Mouse (Mus musculus): ENCODE measurements at regions not wholly inside any gene's neighbourhood (a gene's known extent, or its start where the extent isn't known, plus 50 kb on each side); places are given as distances from the start of the nearest gene placed in this dataset.

DNA sequence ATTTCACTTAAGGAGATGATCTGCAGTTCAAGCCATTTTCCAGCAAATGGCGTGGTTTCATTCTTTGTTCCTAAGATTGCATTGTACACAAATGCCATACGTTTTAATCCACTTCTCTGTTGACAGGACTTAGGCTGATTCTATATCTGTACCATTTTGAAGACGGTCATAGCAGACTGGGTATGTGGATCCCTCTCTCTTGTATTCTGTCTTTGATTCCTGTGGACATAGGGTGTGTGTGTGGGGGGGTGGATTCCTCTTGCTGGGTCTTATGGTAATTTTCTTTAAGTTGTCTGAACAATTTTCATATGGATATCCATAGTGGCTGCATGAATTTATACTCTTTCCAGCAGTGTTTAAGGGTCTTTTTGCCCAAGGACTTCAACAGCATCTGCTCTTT lies 251.1 kb upstream of the Tenm4 start:
- intact Hi-C loops (cut with DNase I), result no loop called here
- no peak for DNase-seq (ENCODE audit: low spot score in 2 of 2)

DNA sequence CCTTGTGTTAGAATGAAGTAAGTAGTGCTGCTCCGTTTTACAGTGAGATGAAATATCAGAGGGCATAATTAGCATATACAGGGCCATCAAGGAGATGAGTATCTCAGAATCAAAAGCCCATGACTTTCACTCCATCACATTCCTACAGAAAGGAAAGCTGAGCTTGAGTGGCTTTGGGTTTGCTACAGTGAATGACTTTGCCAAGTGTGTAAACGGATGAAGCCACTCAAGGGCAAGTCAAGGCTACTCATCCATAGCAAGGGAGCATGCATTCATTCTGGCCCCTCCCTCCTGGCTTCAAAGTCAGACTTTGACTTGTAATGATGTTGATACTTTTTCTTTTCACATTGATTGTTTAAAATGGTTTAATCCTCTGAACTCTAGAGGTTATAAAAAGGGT lies 246.2 kb upstream of the Tenm4 start:
- intact Hi-C loops (cut with DNase I), result no loop called here
- DNase-seq (ENCODE audit: low spot score in 2 of 2), result no peak

DNA sequence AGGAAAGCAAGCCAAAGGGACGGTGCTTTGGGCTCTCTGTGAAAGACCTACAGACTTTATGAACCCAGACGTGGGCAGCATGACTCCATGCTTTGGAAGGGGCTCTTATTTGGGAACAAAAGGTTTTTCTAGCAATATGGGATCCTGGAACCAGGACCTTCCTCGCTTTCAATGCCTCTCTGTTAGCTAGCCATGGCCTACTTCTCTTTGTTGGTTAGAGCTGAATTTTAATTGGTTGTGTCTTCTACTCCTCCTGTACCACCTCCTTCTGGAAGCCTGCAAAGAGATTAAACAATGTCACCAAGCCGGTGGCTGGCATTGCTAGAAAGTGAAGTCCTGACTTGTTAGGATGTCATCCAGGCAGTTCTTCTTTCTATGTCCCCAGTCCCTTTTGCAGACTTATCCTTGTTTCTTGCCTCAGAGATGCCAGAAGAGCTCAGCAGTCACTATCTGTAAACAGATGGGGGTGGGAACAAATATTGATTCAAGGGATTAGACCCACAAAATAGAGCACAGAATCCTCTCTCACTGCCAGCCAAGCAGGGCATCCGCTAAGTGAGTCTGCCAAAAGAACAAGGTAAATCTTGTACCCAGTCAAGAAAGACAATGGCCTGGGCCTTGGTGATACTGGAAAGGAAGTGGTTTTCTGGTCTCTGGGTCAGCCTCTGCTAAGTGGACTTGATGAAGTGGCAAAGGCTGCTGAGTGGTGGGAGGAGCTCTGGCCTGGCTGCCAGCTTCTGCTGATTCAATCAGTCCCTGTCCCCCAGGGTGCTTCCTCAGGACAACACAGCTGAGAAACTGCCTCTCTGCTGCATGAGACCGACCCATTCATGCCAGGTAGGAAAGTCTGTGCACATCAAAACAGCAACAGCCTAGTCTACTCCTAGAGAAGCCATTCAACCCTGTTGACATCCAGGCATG lies 244.7 kb upstream of the Tenm4 start:
- intact Hi-C loops (cut with DNase I), result no loop called here
- no peak for DNase-seq (ENCODE audit: low spot score in 2 of 2)

DNA sequence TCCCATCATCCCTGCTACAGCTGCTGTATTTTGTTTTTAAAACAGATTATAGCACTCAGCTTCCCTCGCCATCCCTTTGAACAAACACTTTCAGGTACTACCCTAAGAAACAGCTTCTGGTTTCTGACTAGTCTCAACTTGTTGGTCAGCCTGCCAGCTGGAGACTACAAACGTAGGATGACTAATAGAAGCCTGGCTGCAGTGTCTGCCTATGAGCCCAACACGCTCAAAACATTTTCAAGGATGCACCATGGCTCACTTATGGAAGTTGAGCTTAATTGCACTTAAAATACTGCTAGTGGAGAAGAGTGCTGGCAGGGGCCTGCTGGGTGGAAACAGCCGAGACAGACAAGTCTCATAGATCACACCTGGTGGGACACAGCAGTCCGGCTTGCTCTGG lies 234.4 kb upstream of the Tenm4 start:
- no peak for DNase-seq (ENCODE audit: low spot score in 2 of 2)
- intact Hi-C loops (cut with DNase I), result no loop called here

DNA sequence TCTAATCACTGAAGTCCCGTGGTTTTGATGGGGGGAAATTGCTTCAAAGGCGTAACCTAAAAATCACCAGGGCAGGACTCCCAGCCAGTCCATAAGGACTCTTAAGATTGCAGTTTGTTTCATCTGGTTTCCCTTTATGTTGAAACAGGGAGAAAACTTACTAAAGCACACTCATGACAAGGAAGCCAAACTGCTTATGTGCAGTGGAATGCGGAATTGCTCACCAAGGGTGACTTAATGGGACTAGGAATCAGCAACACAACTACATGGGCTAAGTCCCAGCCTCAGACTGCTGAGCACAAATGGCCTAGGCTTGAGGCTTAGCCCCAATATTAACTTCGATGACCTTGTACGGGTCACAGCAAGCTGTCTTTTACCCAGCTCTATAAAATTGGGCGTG lies 227.6 kb upstream of the Tenm4 start:
- intact Hi-C loops (cut with DNase I), result no loop called here
- DNase-seq (ENCODE audit: low spot score in 2 of 2), result no peak

DNA sequence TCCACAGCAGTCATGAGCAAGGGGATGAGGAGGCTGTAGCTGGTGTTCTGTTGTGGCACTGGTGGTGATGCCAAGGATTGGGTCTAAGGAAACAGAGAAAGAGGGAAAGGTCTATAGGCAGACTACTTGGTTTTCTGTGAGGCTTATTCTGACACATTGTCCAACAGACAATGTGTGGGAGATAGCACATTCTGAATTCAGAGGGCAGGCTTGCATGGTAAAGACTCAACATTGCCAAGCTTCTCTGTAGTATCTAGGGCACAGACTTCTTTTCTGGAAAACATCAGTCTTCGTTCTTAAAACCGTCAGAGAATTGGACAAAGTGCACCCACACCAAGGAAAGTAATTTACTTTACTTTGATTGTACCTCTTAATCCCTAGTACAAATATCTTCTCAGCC lies 218.7 kb upstream of the Tenm4 start:
- intact Hi-C loops (cut with DNase I), result no loop called here
- DNase-seq (ENCODE audit: low spot score in 2 of 2), result no peak

DNA sequence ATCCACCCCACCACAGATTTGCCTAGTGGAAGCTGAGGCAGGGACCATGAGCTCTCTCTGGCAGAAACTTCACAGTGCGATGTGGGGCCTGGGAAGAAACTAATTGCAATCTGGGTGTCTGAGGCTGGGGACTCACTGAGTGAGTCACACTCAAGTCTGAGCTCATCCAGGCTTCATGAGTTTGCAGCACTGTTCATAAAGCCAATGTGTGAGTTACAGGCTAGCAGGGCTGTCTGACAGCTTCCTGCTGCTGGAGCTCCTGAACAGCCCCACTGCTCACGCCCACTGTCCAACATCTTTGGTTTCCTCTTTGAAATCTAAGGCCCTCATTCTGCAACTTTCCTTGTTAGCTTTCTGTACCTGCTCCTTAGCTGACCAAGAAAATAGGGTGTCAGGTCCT lies 216.5 kb upstream of the Tenm4 start:
- DNase-seq (ENCODE audit: low spot score in 2 of 2), result no peak

DNA sequence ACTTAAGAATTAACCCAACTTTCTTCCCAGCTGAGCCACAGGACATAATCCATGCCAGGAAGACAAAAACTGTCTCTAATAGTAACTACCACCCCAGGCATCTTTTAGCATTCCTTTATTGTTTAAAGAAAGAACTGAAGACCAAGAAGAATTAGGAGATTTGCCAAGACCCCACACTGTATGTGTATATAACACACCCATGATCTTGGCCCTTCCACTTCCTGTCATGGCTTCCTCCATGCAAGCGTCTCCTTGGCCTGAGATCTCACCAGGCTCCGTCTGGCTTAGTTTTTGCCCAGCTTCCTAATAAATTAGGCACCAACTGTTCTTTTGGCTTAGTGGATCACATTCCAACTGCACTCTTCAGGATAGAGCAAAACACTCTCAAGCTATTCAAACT lies 215.9 kb upstream of the Tenm4 start:
- intact Hi-C loops (cut with DNase I), result no loop called here
- DNase-seq (ENCODE audit: low spot score in 2 of 2), result no peak

More for the DNA sequence above, 216.5 kb upstream of the Tenm4 start:
- intact Hi-C loops (cut with DNase I), result no loop called here

DNA sequence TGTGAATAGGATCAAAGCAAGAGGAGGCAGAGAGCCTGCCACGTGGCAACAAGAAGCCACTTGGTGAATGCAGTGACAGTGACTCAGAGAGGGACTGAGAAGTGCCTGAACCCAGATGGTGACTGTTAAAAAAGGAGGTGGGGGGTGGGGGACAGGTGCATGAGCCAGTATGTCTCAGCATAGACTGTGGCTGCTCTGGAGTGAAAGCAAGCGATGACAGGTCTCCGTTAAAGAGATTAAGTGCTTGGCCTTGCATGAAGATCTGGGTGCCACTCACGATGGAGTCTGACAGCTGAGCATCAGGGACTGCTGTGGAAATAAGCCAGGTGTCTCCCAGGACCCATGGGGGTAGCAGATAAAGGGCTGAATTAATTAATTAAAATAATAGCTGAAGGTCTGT lies 212.0 kb upstream of the Tenm4 start:
- DNase-seq (ENCODE audit: low spot score in 2 of 2), result no peak
- intact Hi-C loops (cut with DNase I), result no loop called here

DNA sequence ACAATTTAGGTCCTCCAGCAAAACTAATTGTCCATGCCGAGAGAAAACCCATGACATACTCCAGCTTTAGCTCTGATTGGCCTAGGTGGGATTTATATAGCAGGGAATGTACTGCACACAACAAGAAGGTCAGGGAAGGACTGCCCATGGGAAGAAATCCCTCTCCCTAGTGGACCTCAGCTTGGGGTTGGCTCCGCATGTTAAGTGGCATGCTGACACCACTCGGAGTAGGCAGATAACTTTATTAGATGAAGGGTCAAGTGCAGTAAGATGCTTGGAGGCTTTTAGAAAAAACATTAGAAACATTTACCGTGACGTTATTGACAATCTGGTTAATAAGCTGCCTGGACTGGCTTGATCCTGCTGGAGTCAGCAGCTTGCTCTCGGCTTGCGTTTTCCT lies 199.2 kb upstream of the Tenm4 start:
- intact Hi-C loops (cut with DNase I), result no loop called here

DNA sequence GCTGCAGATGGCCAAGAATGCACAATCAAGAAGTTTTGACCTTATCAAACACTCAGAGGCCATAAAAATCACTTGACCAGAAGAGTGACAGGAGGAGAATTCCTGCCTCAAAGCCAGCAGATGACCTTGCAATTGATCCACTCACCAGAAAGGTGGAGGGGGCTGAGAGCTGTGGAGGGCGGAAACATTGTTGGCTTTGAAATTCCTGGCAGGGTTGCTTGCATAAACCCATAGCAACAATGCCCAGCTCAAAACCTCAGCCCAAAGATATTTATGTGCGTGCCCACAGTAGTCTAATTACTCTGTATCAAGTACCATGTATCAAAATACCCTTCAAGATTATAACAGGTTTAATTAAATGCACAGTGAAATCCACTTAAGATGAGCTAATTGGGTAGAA lies 197.0 kb upstream of the Tenm4 start:
- intact Hi-C loops (cut with DNase I), result no loop called here
- no peak for DNase-seq (ENCODE audit: low spot score in 2 of 2)

More for the DNA sequence above, 199.2 kb upstream of the Tenm4 start:
- no peak for DNase-seq (ENCODE audit: low spot score in 2 of 2)

DNA sequence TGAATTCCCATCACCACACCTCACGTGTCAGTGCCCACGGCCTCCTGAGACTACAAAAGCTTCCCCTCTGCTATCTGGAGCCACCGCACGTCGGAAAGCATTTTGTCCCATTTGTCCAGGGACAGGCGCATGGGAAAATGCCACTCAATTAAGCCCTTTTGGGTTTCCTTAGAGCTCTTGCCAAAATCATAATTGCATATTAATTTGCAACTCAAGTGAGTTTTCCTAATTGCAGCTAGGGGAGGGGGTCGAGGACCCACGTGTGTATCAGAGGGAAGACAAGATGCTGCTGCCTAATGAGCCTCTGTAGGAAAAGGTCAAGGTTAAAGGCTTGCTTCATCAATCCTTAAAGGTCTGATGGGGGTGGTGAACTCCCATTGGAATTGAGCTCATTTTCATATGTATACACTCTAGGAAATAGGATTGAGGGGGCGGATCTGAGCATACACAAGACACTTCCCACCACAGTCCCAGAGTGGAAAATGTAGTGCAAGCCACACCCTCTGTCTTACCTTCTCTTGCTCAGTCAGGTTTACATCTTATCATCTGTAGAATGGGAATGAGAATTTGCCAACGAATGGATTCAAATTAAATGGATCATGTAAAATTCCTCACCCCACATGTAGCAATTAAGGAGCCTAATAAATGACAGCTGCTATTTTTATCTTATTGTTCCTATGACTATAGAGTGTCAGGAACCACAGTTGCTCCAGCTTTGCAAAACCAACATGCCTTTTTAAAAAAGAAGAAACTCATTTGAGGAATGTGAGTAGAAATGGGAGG lies 179.6 kb upstream of the Tenm4 start:
- no peak for DNase-seq (ENCODE audit: low spot score in 2 of 2)
- intact Hi-C loops (cut with DNase I), result no loop called here

DNA sequence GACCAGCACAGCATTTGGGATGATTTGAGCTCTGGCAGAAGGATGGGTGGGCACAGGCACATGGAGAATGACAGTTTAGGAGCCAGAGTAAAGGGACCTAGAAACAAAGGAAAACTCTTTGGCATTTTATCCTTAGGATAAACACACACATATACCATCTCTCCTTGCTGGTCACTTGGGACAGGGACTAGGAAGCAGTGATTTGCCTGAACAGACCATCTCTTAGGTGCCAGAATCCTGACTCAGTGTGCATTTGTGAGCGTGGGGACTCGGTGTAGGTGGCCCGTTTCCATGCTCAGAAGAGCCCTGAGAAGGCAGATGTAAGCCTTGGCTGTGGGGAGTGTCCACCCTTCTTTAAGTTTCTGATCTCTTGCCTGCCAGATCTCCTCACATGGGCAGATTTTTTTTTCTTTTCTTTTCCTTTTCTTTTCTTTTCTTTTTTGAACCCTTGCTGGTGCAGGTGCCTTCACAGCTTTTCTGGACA lies 179.0 kb upstream of the Tenm4 start:
- intact Hi-C loops (cut with DNase I), result no loop called here
- no peak for DNase-seq (ENCODE audit: low spot score in 2 of 2)

DNA sequence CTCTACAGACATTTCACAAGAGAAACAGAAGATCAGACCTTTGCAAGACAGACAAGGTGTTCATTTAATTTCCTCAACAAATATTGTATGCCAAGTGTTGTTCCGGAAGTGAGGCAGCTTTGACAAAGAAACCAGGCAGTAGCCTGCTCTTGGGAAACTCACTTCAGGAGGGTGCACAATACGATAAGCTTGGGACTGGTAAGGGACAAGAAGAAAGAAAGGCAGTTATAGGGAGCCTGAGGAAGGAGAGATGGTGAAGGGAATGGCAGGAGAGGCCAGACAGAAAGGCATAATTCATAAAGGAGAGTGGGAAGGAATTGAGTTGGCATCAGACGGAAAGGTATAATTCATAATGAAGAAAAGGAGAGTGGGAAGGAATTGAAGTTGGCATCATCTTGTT lies 178.5 kb upstream of the Tenm4 start:
- DNase-seq (ENCODE audit: low spot score in 2 of 2), result no peak
- intact Hi-C loops (cut with DNase I), result no loop called here

DNA sequence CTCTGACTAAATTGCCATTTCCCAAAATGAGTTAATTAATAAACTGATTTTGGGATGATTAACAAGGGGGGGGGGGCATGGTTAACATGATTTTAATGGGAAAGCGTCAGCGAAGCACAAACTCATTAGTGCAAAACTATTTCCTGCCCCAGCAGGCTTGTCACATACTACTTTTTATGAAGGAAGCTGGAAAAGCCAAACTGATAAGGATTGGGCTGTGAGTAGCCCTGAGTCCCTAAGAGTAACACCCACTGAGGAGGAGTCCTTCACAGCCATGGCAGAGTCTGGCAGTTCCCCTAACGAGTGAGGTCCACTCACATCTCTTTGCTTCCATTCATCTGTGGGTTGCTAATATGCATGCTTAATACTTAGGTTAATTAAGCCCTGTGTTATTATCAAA lies 173.9 kb upstream of the Tenm4 start:
- intact Hi-C loops (cut with DNase I), result no loop called here
- DNase-seq (ENCODE audit: low spot score in 2 of 2), result no peak

DNA sequence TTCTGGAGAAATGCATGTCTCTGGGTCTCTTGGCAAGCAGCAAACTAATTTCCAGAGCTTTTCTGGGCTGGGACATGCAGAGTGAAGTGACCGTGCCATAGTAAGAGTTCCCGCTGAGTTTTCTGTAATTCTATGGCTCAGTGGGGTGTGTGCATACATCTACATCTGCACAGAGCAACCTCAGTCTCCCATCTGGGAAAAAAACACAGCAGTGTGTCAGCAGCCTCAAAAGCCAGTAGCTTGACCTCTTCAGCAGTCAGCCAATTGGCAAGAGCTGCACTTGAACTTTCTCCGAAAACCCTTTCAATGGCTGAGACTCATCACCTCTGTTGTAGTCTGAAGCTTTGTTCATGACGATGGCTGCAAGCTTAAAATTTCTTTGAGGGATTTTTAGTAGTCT lies 171.9 kb upstream of the Tenm4 start:
- intact Hi-C loops (cut with DNase I), result no loop called here

DNA sequence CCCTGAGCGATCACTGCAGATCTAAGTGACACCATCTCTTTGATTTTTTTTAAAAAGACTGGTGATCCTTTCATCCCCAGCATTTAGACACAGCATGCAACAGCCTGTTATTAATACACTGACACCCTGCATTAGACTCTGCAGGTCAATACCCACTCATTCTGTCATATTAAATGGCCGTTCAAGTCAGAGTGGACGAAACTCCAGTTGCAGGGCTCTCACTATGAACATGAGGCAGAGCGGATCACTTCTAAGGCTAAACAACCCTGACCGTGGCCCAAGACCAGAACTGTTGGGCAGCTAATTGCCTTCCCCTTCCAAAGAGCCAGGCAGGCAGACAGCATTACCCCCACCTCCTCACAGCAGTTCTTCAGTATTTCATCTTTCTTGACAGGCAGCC lies 168.6 kb upstream of the Tenm4 start:
- intact Hi-C loops (cut with DNase I), result no loop called here
- DNase-seq (ENCODE audit: low spot score in 2 of 2), result no peak

More for the DNA sequence above, 171.9 kb upstream of the Tenm4 start:
- DNase-seq (ENCODE audit: low spot score in 2 of 2), result no peak

DNA sequence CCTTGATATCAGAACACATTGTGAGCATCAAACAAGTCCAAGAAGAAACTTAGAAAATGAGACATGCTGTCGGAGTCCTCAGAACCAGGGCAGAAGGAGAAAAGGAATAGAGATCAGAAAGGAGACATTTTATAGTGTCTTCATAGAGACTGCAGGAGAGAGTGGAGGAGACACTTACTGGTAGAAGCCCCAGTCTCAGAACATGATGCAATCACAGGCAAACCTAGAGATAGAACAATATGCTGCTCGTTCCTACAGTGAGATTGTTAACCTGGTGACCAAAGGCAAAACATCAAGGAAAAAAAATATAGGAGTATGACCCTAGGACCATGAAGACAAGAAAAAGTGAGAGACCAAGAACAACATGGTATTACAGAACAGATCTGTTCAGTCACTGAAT lies 164.7 kb upstream of the Tenm4 start:
- DNase-seq (ENCODE audit: low spot score in 2 of 2), result no peak
- intact Hi-C loops (cut with DNase I), result no loop called here

DNA sequence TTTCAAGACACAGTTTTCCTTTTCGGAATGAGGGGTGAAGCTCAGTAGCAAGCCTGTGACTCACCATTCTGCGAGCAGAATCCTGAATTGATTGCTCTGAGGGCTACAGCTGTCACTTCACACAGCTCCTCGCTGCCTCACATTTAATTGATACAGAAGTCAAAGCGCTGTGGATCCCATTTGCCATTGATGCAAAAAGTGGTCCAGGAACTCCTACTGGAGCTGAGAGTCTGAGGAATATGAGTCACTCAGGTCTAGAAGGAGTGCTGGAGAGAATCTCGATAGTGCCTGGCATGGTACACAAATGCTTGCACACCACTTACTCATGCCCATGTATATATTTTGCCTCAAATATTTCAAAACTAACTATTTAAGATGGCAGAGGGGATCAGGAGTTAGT lies 158.0 kb upstream of the Tenm4 start:
- DNase-seq (ENCODE audit: low spot score in 2 of 2), result no peak
- intact Hi-C loops (cut with DNase I), result no loop called here

DNA sequence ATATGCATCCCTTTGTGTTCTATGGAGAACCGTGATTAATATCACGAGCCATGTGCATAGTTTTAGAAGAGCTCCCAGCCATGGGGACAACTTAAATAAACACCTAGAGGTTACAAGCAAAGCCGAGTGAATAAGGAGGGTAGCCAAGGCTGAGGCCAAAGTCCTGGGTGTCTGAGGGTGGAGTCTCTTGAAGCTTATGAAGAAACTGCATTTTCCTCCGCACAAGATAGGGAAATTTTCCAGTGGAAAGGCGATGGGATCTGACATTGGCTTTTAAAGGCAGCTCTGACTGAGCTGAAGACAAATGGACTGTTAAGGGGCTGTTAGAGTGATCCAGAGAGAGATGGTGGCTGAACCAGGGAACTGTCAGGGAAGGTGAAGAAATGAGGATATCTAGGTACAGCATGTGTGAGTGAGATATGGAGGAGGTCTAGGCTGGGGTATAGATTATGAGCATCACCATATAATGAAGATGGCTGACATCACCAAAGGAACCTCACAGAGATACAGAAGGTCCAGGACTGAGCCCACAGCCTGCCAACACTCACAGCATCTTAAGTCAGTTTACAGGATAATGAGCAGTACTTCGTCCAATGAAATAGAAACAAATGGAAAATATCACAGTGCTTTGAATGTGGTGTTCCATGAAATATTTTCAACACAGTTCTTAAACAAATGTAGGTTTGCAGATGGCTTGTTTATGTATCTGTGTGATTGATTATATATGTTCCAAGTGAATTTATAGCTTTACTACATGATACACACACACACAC lies 153.7 kb upstream of the Tenm4 start:
- intact Hi-C loops (cut with DNase I), result no loop called here
- DNase-seq (ENCODE audit: low spot score in 2 of 2), result no peak

Measured in left cerebral cortex, postnatal 36 days (tissue).